Mouse (Mus musculus): ENCODE data around the gene Tspan6.

Tspan6 gene

GRCm38 (mm10) chrX:133898014-133898542, at the start of gene Tspan6:
Tspan6 (minus strand) TSS chrX:133898429.
- peak; percentile 51 for DNase-seq (ENCODE audit: low spot score)

- DNase-seq (ENCODE audit: low spot score), result peak; percentile 38
Measured at GRCm38 (mm10) chrX:133947427-133947826, 49.2 kb upstream of the Tspan6 start.

DNA sequence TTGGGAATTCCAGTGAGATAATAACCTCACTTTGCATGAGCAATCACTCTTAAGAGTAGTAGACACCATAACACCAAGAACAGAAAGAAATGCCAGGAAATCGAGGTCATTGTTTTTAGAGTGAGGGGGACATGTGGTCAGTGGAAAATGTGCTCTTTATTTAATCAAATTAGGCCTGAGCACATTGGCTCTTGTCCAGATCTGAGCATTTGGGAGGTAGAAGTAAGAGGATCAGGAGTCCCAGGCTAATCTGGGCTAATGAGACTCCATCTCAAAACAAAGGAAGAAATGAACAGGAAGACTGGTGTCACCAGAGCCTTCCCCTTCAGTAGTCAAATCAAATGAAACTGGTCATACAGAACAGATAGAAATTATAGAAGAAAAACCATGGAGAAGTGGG, 41.3 kb upstream of the Tspan6 start:
- DNase-seq (ENCODE audit: low spot score), result no peak

DNA sequence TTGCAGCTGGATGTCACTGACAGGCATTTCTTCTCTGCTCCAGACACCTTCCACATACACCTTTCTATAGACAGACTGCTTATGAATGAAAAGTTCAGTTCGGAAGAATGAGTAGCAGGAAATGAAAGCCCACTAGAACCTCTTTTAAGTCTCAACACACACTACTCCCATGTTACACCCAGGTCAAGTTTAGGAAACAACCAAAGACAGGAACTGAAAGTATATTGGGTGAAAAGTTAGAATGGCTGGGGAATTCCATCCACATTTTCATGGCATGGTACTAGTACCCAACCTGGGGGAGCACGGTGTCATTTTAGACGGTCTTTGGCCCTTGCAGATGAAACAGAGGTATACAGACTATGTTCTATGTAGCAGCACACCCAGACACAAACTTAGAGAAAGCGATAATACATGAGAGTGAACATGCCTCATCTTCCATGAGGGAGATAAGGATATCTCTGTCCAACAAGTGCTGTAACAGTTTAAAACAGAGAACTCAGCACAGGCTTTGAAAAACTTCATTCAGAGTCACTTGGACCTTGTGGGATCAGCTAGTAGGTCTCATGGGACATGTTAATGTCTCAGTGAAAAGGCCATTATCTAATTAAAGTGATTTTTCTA, 38.5 kb upstream of the Tspan6 start:
- DNase-seq (ENCODE audit: low spot score), result no peak

- peak; percentile 22 for DNase-seq (ENCODE audit: low spot score)
Measured at GRCm38 (mm10) chrX:133931302-133932013, 33.2 kb upstream of the Tspan6 start.

DNA sequence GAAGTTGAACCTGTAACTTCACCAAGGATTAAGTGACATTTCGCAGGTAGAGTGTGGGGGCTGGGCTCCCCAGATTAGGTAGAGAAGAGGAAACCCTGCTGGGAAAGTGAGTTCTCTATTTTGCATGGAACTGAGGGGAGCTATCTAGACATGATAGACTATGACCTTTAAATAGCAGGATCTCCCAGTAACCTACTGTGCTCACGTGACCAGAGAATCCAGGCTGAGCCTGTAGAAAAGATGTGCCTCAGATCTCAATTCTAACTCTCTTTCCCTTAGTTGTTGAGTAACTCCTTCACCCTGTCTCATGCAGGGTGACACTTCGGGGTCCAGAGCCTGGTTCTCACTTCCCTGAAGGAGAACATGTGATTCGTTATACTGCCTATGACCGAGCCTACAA, 28.5 kb upstream of the Tspan6 start:
- no peak for DNase-seq (ENCODE audit: low spot score)

GRCm38 (mm10) chrX:133921187-133921586, 23.0 kb upstream of the Tspan6 start:
- DNase-seq (ENCODE audit: low spot score), result no peak

- no peak for DNase-seq (ENCODE audit: low spot score)
Measured at GRCm38 (mm10) chrX:133914219-133914618, 16.0 kb upstream of the Tspan6 start.

GRCm38 (mm10) chrX:133913006-133913405, 14.8 kb upstream of the Tspan6 start:
- DNase-seq (ENCODE audit: low spot score), result no peak

DNA sequence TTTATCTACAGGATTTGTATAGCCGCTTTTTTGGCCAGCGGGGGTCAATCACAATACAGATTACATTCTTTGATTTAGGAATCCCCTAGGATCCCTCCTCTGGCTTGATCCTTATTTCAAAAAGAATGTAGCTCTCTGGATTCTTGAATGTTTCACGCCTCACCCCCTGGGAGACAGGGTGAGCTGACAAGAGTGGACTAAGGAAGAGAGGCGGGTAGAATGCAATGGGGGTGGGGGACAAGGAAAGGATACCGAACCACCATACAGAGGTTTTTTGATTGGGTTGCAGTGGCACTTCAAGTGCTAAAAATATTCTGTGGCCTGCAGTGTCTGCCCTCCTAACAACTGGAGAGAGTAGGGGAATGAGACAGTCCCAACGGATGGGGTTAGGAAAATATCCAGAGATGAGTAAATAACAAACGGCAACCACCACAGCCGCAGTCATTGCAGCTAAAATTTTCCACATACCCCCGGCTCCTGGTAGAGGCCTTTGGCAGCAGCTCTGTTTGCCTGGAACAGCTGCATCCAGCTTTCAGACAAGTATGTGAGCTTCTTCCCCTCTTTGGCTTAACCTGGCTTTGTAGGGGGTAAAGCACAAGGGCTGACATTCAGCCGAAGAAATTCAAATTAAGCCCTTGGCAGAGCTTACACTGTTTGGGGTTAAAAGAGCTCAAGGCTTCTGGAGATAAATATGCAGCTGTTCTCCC, 13.3 kb upstream of the Tspan6 start:
- no peak for DNase-seq (ENCODE audit: low spot score)

GRCm38 (mm10) chrX:133908261-133908660, 10.0 kb upstream of the Tspan6 start, which contains the start of gene Srpx2:
Srpx2 (plus strand) TSS chrX:133908426.
- no peak for DNase-seq (ENCODE audit: low spot score)

GRCm38 (mm10) chrX:133888111-133888510, 10.1 kb downstream of the Tspan6 start:
- DNase-seq (ENCODE audit: low spot score), result no peak

GRCm38 (mm10) chrX:133887308-133887707, 10.9 kb downstream of the Tspan6 start:
- DNase-seq (ENCODE audit: low spot score), result no peak

GRCm38 (mm10) chrX:133869743-133870142, 28.5 kb downstream of the Tspan6 start:
- DNase-seq (ENCODE audit: low spot score), result no peak

DNA sequence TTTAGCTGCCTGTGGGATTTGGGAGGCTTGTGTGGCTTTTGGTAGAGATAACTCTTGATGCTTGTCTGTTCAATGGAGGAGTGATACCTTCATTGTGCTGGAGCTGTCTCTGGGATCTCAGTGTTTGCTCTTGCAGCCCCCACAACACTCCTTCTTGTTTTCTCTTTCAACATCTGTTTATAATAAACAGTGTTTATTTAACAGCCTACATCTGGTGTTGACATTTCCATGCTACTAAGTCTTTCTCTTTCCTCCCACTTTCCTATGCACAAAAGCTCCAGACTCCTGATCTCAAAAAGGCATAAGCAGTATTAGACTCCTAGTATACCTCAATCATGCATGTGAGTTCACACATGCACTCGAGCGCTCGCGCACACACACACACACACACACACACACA, 44.6 kb downstream of the Tspan6 start:
- DNase-seq (ENCODE audit: low spot score), result no peak

DNA sequence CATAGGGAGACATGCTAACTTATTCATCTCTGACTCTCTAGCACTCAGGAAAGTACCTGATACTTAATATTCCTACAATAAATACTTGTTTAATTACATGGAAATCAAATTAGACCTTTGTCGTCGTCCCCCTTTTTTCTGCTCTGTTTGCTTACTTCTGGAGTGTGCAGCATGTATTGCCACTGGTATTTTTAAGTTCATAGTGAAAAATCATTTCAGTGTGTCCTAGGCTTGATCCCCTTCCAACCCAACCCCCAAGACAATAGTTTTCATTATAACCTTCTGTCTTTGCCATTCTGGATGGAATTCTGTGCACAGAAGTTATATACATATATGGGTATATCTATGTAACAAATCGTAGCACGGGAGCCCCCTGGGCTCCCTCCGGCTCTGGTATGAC, 47.5 kb downstream of the Tspan6 start, which contains the start of gene Tnmd:
Gene Tnmd, plus strand, starts transcription at position 301 of the 400 bp plus-strand sequence.
- DNase-seq (ENCODE audit: low spot score), result no peak
